Mouse (Mus musculus) neural tube, embryonic 14.5 days (tissue): ENCODE data around the gene Urgcp. TPM values are rescaled to one million over a fixed set of nuclear protein-coding genes. Genes with fewer than 3 reads are reported as not detected.

Source experiments
- ATAC-seq: fragments of 200-750 bp; cut with Nextera tagmentation; 2 replicates; pipeline ENCODE4 v1.8.0; 2017; ENCODE audit warnings: low read depth, mild to moderate bottlenecking, moderate TSS enrichment, moderate library complexity
- H3K27ac ChIP-seq: fragments of 300-500 bp; sonication (generic); 2 replicates; pipeline ENCODE4 v1.5.1; 2014; ENCODE audit warnings: low read depth, mild to moderate bottlenecking, control low read depth, low read length, moderate library complexity, mixed read lengths
- H3K27me3 ChIP-seq: fragments of 300-500 bp; sonication (generic); 2 replicates; pipeline ENCODE4 v1.6.1; 2014; ENCODE audit warnings: low read length; ENCODE audit not compliant: control insufficient read depth, insufficient read depth
- H3K36me3 ChIP-seq: fragments of 300-500 bp; sonication (generic); 2 replicates; pipeline ENCODE4 v1.6.1; 2014; ENCODE audit warnings: low read length, mixed read lengths; ENCODE audit not compliant: control insufficient read depth, insufficient read depth
- H3K4me1 ChIP-seq: fragments of 300-500 bp; sonication (generic); 2 replicates; pipeline ENCODE4 v1.6.1; 2014; ENCODE audit warnings: low read length; ENCODE audit not compliant: control insufficient read depth, insufficient read depth
- H3K4me2 ChIP-seq: fragments of 300-500 bp; sonication (generic); 2 replicates; pipeline ENCODE4 v1.6.1; 2014; ENCODE audit warnings: mild to moderate bottlenecking, low read depth, low read length, control low read depth
- H3K4me3 ChIP-seq: fragments of 300-500 bp; sonication (generic); 2 replicates; pipeline ENCODE4 v1.5.1; 2014; ENCODE audit warnings: low read depth, low read length, control low read depth, mixed read lengths
- H3K9ac ChIP-seq: fragments of 300-500 bp; sonication (generic); replicated peaks from 2 replicates; pipeline ENCODE4 v1.6.1; 2014; ENCODE audit warnings: low read depth, mild to moderate bottlenecking, control low read depth, low read length, mixed read lengths
- H3K9me3 ChIP-seq: fragments of 300-500 bp; sonication (generic); 2 replicates; pipeline ENCODE4 v1.6.1; 2016; ENCODE audit warnings: low read length; ENCODE audit not compliant: control insufficient read depth
- whole genome bisulfite sequencing: fragments of 180-500 bp; shearing (Covaris S2); extraction: QIAGEN DNeasy Blood & Tissue Kit; methylation state at CpG from one replicate; pipeline ENCODE4 v1.1.7; 2014; 5-methylcytosine and 5-hydroxymethylcytosine counted together
- polyA plus RNA-seq: library from polyadenylated mRNA; unstranded; fragments of >200 nt; fragmentation: Nextera tagmentation; extraction: Ambion mirVana; gene quantifications from 2 replicates; pipeline ENCODE4 v1.2.1, GENCODE M21; 2014

The Urgcp gene
- polyA plus RNA-seq, 1 experiment from 2014 or later: 18.5 TPM

DNA sequence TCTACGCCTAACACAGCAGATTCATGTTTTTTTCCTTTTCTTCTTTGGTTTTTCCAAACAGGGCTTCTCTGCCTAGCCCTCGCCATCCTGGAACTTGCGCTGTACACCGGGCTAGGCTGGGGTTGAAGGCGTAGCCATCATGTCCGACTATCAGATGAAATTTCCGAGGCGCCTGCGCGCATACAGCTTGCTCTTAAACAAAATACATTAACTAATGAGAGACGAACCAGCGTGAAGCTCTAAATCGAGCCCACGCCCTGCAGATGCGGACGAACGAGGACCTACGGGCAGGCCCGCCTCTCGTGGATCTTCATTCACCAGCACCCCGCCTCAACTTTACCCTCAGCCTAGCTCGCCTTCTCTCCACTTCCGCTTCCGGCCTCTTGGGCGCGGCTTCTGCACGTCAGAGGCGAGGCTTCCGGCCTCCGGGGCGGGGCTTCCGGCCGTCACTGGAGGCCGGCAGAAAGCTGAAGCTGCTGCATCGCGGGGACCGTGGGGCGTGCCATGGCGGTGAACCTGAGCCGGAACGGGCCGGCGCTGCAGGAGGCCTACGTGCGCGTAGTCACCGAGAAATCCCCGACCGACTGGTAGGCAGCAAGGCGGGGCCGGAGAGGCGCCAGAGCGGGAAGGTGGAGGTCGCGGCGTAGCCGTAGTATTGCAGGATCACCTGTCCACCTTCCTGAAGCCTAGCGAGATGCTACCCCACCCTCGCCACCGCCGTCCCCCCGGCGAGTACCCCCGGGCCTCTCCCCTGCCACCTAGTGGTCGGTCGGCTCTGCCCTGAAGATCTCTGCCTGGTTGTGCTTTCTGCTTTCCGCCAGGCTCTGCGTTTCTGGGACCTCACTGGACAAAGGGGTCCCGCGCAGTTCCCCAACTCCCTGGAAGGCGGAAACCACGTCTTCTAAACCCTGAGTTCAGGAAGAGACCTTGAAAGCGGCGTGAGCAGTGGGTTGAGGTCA, 26.2 kb upstream of the Urgcp start, which contains the start of gene Dbnl:
Gene Dbnl (plus strand): TSS at position 433 of the 959 bp plus-strand sequence.
- ATAC-seq: peak; percentile 97
- peak within 1 kb of the TSS; percentile 76 for H3K27ac ChIP-seq
- peak within 1 kb of the TSS; percentile 87 for H3K4me3 ChIP-seq
- no peaks in the 10 kb centered on the region for H3K9me3 ChIP-seq
- H3K4me1 ChIP-seq: peaks cover 14% of the 10 kb centered on the region
- H3K27me3 ChIP-seq: no peaks in the 10 kb centered on the region
- peak within 1 kb of the TSS; percentile 77 for H3K4me2 ChIP-seq
- peak within 1 kb of the TSS; percentile 90 for H3K9ac ChIP-seq
- under 1% methylated on average over 74 of the region's 74 CpGs for WGBS
- H3K36me3 ChIP-seq: peaks cover 5% of the 10 kb centered on the region; the same call in 1 of the 2 replicates

DNA sequence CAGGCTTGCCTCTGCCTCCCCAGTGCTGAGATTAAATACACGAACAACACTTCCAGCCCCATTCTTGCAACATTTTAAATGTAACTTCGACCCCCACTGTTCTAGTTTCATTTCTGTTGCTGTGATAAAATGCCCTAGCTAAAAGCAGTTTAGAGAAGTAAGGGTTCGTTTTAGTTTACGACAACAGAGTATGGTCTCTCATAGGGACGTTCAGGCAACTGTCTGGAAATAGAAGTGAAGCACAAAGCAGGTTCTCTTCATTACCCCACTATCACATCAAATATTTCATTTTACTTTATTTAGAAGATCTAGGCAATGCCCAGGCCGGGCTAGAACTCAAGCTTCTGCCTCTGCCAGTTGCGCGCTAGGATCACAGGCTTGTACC, 25.5 kb upstream of the Urgcp start:
- 32% methylated on average over 8 of the region's 8 CpGs for WGBS
- no peak; the same call in 1 of the 2 replicates for ATAC-seq
- H3K27ac ChIP-seq: peak overlapping the region; percentile 76
- peak overlapping the region; percentile 90 for H3K9ac ChIP-seq
- no peaks in the 10 kb centered on the region for H3K27me3 ChIP-seq
- H3K4me2 ChIP-seq: peak overlapping the region; percentile 77
- peaks cover 14% of the 10 kb centered on the region for H3K4me1 ChIP-seq
- peaks cover 2% of the 10 kb centered on the region; the same call in 1 of the 2 replicates for H3K36me3 ChIP-seq
- no peaks in the 10 kb centered on the region for H3K9me3 ChIP-seq
- H3K4me3 ChIP-seq: peak overlapping the region; percentile 87

GRCm38 (mm10) chr11:5785732-5786131, 23.6 kb upstream of the Urgcp start:
- Histone ChIP-seq H3K4me3 (no peak overlapping the region), H3K27ac (no peak overlapping the region), H3K4me2 (no peak overlapping the region), H3K9me3 (no peaks in the 10 kb centered on the region), H3K27me3 (no peaks in the 10 kb centered on the region), H3K36me3 (no peaks in the 10 kb centered on the region), H3K4me1 (peaks cover 14% of the 10 kb centered on the region), H3K9ac (no peak overlapping the region)
- ATAC-seq: no peak

GRCm38 (mm10) chr11:5782199-5782944, 20.2 kb upstream of the Urgcp start:
- Histone ChIP-seq H3K4me2 (no peak overlapping the region), H3K9me3 (no peaks in the 10 kb centered on the region), H3K36me3 (no peaks in the 10 kb centered on the region), H3K27me3 (no peaks in the 10 kb centered on the region), H3K9ac (no peak overlapping the region), H3K4me3 (no peak overlapping the region), H3K4me1 (peaks cover 2% of the 10 kb centered on the region; the same call in 1 of the 2 replicates), H3K27ac (no peak overlapping the region)
- no peak for ATAC-seq
- WGBS: 74% methylated on average over 8 of the region's 8 CpGs

DNA sequence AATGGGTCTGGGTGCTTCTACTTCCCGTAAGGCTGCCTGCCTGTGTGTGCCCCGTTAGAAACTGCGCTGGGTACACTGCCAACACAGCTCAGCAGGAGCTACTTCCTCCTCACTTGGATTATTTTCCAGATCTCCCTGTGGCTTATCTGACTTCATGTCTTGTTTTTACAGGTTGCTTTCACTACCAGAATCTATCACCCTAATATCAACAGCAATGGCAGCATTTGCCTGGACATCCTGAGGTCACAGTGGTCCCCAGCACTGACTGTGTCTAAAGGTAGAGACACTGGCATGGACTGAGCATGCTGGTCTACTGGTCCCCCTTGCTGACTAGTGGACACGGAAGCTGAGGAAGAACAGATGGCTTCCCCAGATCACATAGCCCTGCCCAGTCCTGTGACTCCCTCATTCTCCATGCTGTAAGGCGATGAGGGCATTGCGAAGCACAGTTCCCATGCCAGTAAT, 17.9 kb upstream of the Urgcp start:
- no peak overlapping the region for H3K4me3 ChIP-seq
- H3K27me3 ChIP-seq: no peaks in the 10 kb centered on the region
- H3K4me2 ChIP-seq: no peak overlapping the region
- no peaks in the 10 kb centered on the region for H3K36me3 ChIP-seq
- no peaks in the 10 kb centered on the region for H3K9me3 ChIP-seq
- H3K9ac ChIP-seq: no peak overlapping the region
- H3K27ac ChIP-seq: no peak overlapping the region
- no peak for ATAC-seq
- 95% methylated on average over 6 of the region's 6 CpGs for WGBS
- H3K4me1 ChIP-seq: no peaks in the 10 kb centered on the region

GRCm38 (mm10) chr11:5778481-5778880, 16.3 kb upstream of the Urgcp start:
- Histone ChIP-seq H3K4me2 (no peak overlapping the region), H3K9ac (no peak overlapping the region), H3K4me3 (no peak overlapping the region), H3K4me1 (no peaks in the 10 kb centered on the region), H3K9me3 (no peaks in the 10 kb centered on the region), H3K27me3 (no peaks in the 10 kb centered on the region), H3K27ac (no peak overlapping the region), H3K36me3 (no peaks in the 10 kb centered on the region)
- ATAC-seq: no peak
- WGBS: 81% methylated on average over 2 of the region's 2 CpGs

DNA sequence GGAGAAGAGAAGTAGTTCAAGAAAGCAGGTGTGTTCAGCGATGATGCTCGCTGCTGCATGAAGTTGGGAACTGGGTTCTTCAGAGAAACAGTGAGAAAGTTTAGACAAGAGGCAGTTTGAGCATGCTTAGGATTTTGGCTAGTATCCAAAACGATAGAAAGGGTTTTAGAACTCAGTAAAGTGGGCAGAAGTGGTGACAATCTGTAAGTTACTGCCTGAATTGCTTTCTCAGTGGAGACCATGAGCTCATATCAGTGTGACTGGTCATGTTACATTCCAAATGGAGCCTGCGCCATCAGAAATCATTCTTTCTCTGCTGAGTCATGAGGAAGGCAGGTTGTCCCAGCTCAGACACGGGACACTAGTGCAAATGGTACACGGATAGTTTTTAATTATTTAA, 3.8 kb upstream of the Urgcp start:
- Histone ChIP-seq H3K27ac (no peak overlapping the region), H3K36me3 (peaks cover 8% of the 10 kb centered on the region), H3K27me3 (no peaks in the 10 kb centered on the region), H3K4me2 (no peak overlapping the region), H3K9me3 (no peaks in the 10 kb centered on the region), H3K9ac (no peak overlapping the region), H3K4me1 (no peaks in the 10 kb centered on the region; the same call in 1 of the 2 replicates), H3K4me3 (no peak overlapping the region)
- ATAC-seq: no peak
- WGBS: 93% methylated on average over 6 of the region's 6 CpGs

DNA sequence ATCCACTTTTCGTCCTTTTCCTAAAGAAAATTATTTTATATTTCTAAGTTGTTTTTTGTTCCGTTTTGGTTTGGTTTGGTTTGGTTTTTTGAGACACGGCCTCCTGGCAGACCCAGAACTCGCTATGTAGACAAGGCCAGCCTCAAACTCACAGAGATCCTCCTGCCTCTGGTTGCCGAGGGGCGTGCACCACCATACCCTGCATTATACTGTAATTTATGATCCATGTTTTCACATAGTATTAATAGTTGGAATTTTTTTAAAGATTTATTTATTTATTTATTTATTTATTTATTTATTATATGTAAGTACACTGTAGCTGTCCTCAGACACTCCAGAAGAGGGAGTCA, 432 bp upstream of the Urgcp start:
- Histone ChIP-seq H3K9ac (peak overlapping the region; percentile 82), H3K36me3 (no peaks in the 10 kb centered on the region), H3K27me3 (no peaks in the 10 kb centered on the region), H3K4me1 (peaks cover 4% of the 10 kb centered on the region), H3K27ac (peak overlapping the region; percentile 92), H3K4me3 (peak overlapping the region; percentile 73), H3K9me3 (no peaks in the 10 kb centered on the region), H3K4me2 (peak overlapping the region; percentile 94)
- WGBS: 21% methylated on average over 6 of the region's 6 CpGs
- ATAC-seq: peak; percentile 51

DNA sequence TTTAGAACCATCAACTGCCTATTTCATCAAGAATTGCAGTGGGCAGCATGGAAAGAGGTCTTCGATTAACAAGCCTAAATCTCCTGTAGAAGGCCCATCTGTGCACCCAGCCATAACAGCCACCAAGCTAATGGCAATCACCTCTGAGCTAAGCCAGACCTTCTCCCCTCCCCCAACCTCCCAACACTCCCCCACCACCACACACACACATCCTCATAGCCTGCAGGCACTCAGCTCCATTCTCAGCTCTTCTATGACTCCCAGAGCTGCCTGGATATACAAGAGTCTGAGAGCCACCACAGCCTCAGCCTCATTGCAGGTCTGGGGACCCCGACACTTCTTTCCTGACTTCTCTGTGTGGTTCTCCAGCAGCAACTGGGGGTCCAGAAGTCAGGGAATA, 8.4 kb downstream of the Urgcp start:
- H3K4me1 ChIP-seq: no peaks in the 10 kb centered on the region
- no peaks in the 10 kb centered on the region for H3K36me3 ChIP-seq
- no peaks in the 10 kb centered on the region for H3K27me3 ChIP-seq
- no peak overlapping the region for H3K4me3 ChIP-seq
- WGBS: 89% methylated on average over 2 of the region's 2 CpGs
- no peaks in the 10 kb centered on the region for H3K9me3 ChIP-seq
- H3K4me2 ChIP-seq: no peak overlapping the region
- no peak for ATAC-seq
- no peak overlapping the region for H3K27ac ChIP-seq
- H3K9ac ChIP-seq: no peak overlapping the region
